Mouse (Mus musculus) myocyte (in vitro differentiated cells): Measurements from ENCODE around the gene Thbs4. TPM values are rescaled to one million over a fixed set of nuclear protein-coding genes. Genes with fewer than 3 reads are reported as not detected.

Experiments
- H3K27me3 ChIP-seq: one replicate; pipeline ENCODE4 v1.6.1; 2011; ENCODE audit not compliant: control insufficient read depth, insufficient read depth, insufficient read length
- H3K36me3 ChIP-seq: one replicate; pipeline ENCODE4 v1.6.1; 2011; ENCODE audit not compliant: control insufficient read depth, insufficient read depth
- H3K4me2 ChIP-seq: one replicate; pipeline ENCODE4 v1.6.1; 2011; ENCODE audit warnings: low read depth, control low read depth
- H3K4me3 ChIP-seq: one replicate; pipeline ENCODE4 v1.5.1; 2011; ENCODE audit warnings: mild to moderate bottlenecking, control low read depth, moderate library complexity
- H3K79me2 ChIP-seq: one replicate; pipeline ENCODE4 v1.6.1; 2011; ENCODE audit not compliant: control insufficient read depth, insufficient read depth
- H3ac ChIP-seq: one replicate; pipeline ENCODE4 v1.6.1; 2011; ENCODE audit not compliant: control insufficient read depth, insufficient read length
- CEBPB ChIP-seq: IDR thresholded peaks from 2 replicates; pipeline ENCODE4 v1.6.1; 2011; ENCODE audit warnings: mild to moderate bottlenecking, moderate library complexity; ENCODE audit not compliant: poor library complexity, insufficient read depth, severe bottlenecking
- E2F4 ChIP-seq: IDR thresholded peaks from one replicate; pipeline ENCODE4 v1.6.1; 2011; ENCODE audit warnings: mild to moderate bottlenecking, control low read depth, moderate library complexity; ENCODE audit not compliant: insufficient read depth
- MAX ChIP-seq: IDR thresholded peaks from one replicate; pipeline ENCODE4 v1.6.1; 2011; ENCODE audit warnings: low read depth, mild to moderate bottlenecking, control low read depth
- MYOD1 ChIP-seq, 3 experiments: IDR thresholded peaks; one replicate each; pipeline ENCODE4 v1.6.1; 2011; ENCODE audit warnings: control low read depth in 2 of 3, low read depth in 2 of 3, mild to moderate bottlenecking in 2 of 3, moderate library complexity in 1 of 3; ENCODE audit not compliant: insufficient read length in 2 of 3, control insufficient read depth in 1 of 3
- MYOG ChIP-seq, 3 experiments: IDR thresholded peaks; one replicate each; pipeline ENCODE4 v1.6.1; 2011; ENCODE audit warnings: control low read depth in 2 of 3, low read depth in 2 of 3, mild to moderate bottlenecking in 2 of 3; ENCODE audit not compliant: insufficient read length in 2 of 3, control insufficient read depth in 1 of 3, insufficient read depth in 1 of 3
- POLR2A ChIP-seq: IDR thresholded peaks from one replicate; pipeline ENCODE4 v1.6.1; 2011; ENCODE audit warnings: low read depth, mild to moderate bottlenecking, control low read depth, moderate library complexity; ENCODE audit not compliant: insufficient read length
- POLR2AphosphoS2 ChIP-seq: IDR thresholded peaks from one replicate; pipeline ENCODE4 v1.6.1; 2011; ENCODE audit warnings: low read depth, control low read depth; ENCODE audit not compliant: insufficient read length
- REST ChIP-seq: IDR thresholded peaks from one replicate; pipeline ENCODE4 v1.6.1; 2011; ENCODE audit warnings: mild to moderate bottlenecking, control low read depth, moderate library complexity; ENCODE audit not compliant: insufficient read depth, insufficient read length
- SRF ChIP-seq: IDR thresholded peaks from one replicate; pipeline ENCODE4 v1.6.1; 2011; ENCODE audit warnings: low read depth; ENCODE audit not compliant: control insufficient read depth, insufficient read length
- TCF12 ChIP-seq: IDR thresholded peaks from one replicate; pipeline ENCODE4 v1.6.1; 2011; ENCODE audit warnings: mild to moderate bottlenecking, control low read depth; ENCODE audit not compliant: poor library complexity, insufficient read depth, severe bottlenecking
- TCF3 ChIP-seq: IDR thresholded peaks from one replicate; pipeline ENCODE4 v1.6.1; 2011; ENCODE audit warnings: low read depth, control low read depth; ENCODE audit not compliant: insufficient read length
- USF1 ChIP-seq: IDR thresholded peaks from one replicate; pipeline ENCODE4 v1.6.1; 2011; ENCODE audit warnings: low read depth, mild to moderate bottlenecking, control low read depth, moderate library complexity
- polyA plus RNA-seq: library from polyadenylated mRNA; unstranded; fragments of >200 nt; fragmentation: generic; extraction: Trizol; gene quantifications from one replicate; pipeline ENCODE4 v1.2.1, GENCODE M21; 2012; ENCODE audit warnings: missing spikeins

Gene Thbs4
- polyA plus RNA-seq, 1 experiment: not detected

- H3ac ChIP-seq: no peak overlapping the region
- TF ChIP-seq POLR2A (no peak), SRF (peak; percentile 40), MYOG (IDR thresholded peaks at IDR 0.05; ENCODE audit: control insufficient read depth in 1 of 3, insufficient read depth in 1 of 3, insufficient read length in 2 of 3, low read depth in 2 of 3) (peak in 1 of 3 experiments; percentile 49)
These were observed 91.2 kb downstream of the Thbs4 start for GRCm38 (mm10) chr13:92703241-92704027.

GRCm38 (mm10) chr13:92702035-92702434, 92.6 kb downstream of the Thbs4 start:
- Histone ChIP-seq H3K36me3 (no peaks in the 10 kb centered on the region), H3K4me3 (no peak overlapping the region)

More at GRCm38 (mm10) chr13:92703241-92704027, 91.2 kb downstream of the Thbs4 start:
- Histone ChIP-seq H3K4me2 (no peak overlapping the region), H3K79me2 (no peaks in the 10 kb centered on the region), H3K27me3 (no peaks in the 10 kb centered on the region), H3K36me3 (no peaks in the 10 kb centered on the region), H3K4me3 (no peak overlapping the region)

More at GRCm38 (mm10) chr13:92702035-92702434, 92.6 kb downstream of the Thbs4 start:
- no peaks in the 10 kb centered on the region for H3K79me2 ChIP-seq
- no peaks in the 10 kb centered on the region for H3K27me3 ChIP-seq
- H3ac ChIP-seq: no peak overlapping the region
- H3K4me2 ChIP-seq: no peak overlapping the region
- TF ChIP-seq SRF: no peak
- no peak for TF ChIP-seq CEBPB
- no peak for TF ChIP-seq REST
- TF ChIP-seq MYOD1 (IDR thresholded peaks at IDR 0.05; ENCODE audit: control insufficient read depth in 1 of 3, insufficient read length in 2 of 3, low read depth in 2 of 3): no peak
- no peak for TF ChIP-seq TCF12
- TF ChIP-seq TCF3: no peak
- no peak for TF ChIP-seq USF1
- TF ChIP-seq POLR2AphosphoS2: no peak
- TF ChIP-seq POLR2A: no peak
- no peak for TF ChIP-seq MAX
- no peak for TF ChIP-seq E2F4
- no peak for TF ChIP-seq MYOG (IDR thresholded peaks at IDR 0.05; ENCODE audit: control insufficient read depth in 1 of 3, insufficient read depth in 1 of 3, insufficient read length in 2 of 3, low read depth in 2 of 3)

Other genes starting within 250 kb of the Thbs4 start
- gene Spz1, start 218.6 kb downstream of the Thbs4 start, polyA plus RNA-seq: not detected
- 5.4 TPM for gene Serinc5, start 183.7 kb downstream of the Thbs4 start, polyA plus RNA-seq
- gene Mtx3, start 49.9 kb upstream of the Thbs4 start, polyA plus RNA-seq: 1.9 TPM